Mouse (Mus musculus): ENCODE results near the gene Styx. TPM values are rescaled to one million over a fixed set of nuclear protein-coding genes. Genes with fewer than 3 reads are reported as not detected.

The Styx gene
- polyA plus RNA-seq (2012; rRNA removed) = 21.2 and 22.5 TPM in 2 replicates

DNA sequence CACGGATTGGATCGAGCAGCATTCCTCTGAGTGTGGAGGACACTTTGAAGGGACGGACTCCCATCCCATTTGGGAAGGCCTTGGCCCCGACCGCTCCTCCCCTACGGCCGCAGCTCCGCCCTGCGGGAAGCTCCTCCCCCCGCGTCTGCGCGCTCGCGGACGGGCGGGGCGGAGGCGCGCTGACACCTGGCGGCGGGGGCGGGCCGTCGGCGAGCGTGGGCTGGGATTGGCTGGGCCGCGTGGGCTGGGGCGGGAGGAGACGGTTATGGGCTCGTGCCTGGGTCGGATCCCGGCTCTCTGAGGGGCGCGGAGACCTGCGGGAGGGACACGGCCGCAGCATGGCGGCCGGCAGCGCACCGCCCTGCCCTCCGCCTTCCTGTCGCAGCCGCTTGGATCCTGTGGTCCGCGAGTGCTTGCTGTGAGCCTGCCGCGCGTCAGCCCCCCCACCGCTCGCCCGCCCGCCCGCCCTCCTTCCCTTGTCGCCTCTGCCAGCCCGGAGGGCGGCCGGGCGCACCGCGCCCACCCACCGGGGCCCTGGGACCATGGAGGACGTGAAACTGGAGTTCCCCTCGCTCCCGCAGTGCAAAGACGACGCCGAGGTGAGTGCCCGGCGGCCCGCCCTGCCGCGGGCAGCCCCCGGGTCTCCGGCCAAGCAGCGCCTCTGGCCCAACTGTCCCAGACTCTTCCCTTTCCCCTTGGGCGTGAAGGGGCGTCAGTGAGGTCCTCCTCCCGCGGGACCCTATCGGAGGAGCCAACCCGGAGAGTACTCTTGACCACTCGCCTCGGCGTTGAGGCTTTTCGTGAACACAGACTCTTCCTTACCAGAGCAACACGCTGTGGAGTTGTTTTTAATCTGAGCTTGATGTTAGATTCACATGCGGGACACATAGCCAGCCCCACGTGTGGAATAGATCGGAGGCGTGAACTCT lies at the start of gene Styx:
Gene Styx (plus strand): TSS at position 163 of the 929 bp plus-strand sequence.

GRCm38 (mm10) chr14:45318426-45319236 lies 32.3 kb upstream of the Styx start, which contains the start of gene Ero1l:
Ero1l (minus strand) TSS chr14:45318771.

GRCm38 (mm10) chr14:45329589-45330181 lies 21.2 kb upstream of the Styx start, which contains the start of gene Psmc6:
Psmc6 (plus strand) TSS chr14:45329788.

DNA sequence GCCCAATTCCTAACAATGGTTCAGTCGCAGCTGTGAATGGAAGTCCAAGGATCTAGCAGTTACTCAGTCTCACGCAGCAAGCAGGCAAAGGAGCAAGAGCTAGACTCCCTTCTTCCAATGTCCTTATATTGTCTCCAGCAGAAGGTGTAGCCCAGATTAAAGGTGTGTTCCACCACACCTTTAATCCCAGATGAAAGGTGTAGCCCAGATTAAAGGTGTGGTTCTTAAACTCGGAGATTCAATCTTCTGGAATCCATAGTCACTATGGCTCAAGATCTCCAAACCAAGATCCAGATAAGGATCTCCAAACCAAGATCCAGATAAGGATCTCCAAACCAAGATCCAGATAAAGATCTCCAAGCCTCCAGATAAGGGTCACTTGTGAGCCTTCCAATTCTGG lies 53.9 kb downstream of the Styx start, which contains the start of gene Gnpnat1:
Gene Gnpnat1 (minus strand): TSS at position 101 of the 400 bp plus-strand sequence.

Other genes starting within 250 kb of the Styx start
- gene Gpr137c, start 131.4 kb upstream of the Styx start, polyA plus RNA-seq (2012; rRNA removed) = 21.9 and 23.6 TPM in 2 replicates
- 22.9 and 24.4 TPM in 2 replicates for gene Txndc16, start 130.8 kb upstream of the Styx start, polyA plus RNA-seq (2012; rRNA removed)
- 18.0 and 19.9 TPM in 2 replicates for gene Ero1l, start 32.3 kb upstream of the Styx start, polyA plus RNA-seq (2012; rRNA removed)
- gene Psmc6, start 21.3 kb upstream of the Styx start, polyA plus RNA-seq (2012; rRNA removed) = 149 and 174 TPM in 2 replicates
- gene Gnpnat1, start 53.8 kb downstream of the Styx start, polyA plus RNA-seq (2012; rRNA removed) = 13.0 and 14.1 TPM in 2 replicates
- 49.0 and 55.6 TPM in 2 replicates for gene Fermt2, start 179.0 kb downstream of the Styx start, polyA plus RNA-seq (2012; rRNA removed)

Measured in central nervous system, embryonic 14 days (tissue).